Mouse (Mus musculus): ENCODE data around the gene Gatb.

DNA sequence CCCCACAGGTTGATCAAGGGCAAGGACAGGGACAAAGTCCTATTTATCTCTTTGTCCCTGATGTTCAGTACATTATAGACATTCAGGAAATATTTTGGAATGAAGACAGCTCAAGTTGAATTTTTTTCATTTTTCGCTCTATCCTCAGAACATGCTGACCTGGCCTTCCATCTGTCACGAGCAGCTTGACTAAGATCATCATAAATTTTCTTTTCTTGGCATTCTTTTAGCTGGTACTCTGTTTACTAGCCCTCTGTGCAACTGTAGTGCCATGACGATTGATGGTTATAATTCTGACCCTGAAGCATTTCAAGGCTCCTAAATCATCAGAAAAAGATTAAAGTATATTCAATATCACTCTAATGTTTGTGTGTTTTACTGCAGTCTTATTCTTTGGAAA is 25.6 kb downstream of the Gatb start:
- TF ChIP-seq CTCF (conservative IDR thresholded peaks at IDR 0.05; ENCODE audit: low read length): no peak
- TF ChIP-seq NANOG (IDR thresholded peaks at IDR 0.05; ENCODE audit: borderline replicate concordance, low read length): no peak
- TF ChIP-seq POU5F1 (IDR thresholded peaks at IDR 0.05; ENCODE audit: borderline replicate concordance, low read length): no peak
